Mouse (Mus musculus) intestine, embryonic 15.5 days (tissue): ENCODE data around the gene Cldn4. TPM values are rescaled to one million over a fixed set of nuclear protein-coding genes. Genes with fewer than 3 reads are reported as not detected.

ENCODE experiments used
- ATAC-seq: fragments of 200-750 bp; cut with Nextera tagmentation; 2 replicates; pipeline ENCODE4 v1.8.0; 2017; ENCODE audit warnings: moderate TSS enrichment, moderate library complexity
- H3K27ac ChIP-seq: fragments of 300-500 bp; sonication (generic); 2 replicates; pipeline ENCODE4 v1.5.1; 2015; ENCODE audit warnings: mild to moderate bottlenecking, inconsistent platforms
- H3K27me3 ChIP-seq: fragments of 300-500 bp; sonication (generic); replicated peaks from 2 replicates; pipeline ENCODE4 v1.6.1; 2015; ENCODE audit warnings: inconsistent platforms
- H3K36me3 ChIP-seq: fragments of 300-500 bp; sonication (generic); 2 replicates; pipeline ENCODE4 v1.6.1; 2015; ENCODE audit warnings: inconsistent platforms
- H3K4me1 ChIP-seq: fragments of 300-500 bp; sonication (generic); replicated peaks from 2 replicates; pipeline ENCODE4 v1.6.1; 2015; ENCODE audit warnings: inconsistent platforms
- H3K4me2 ChIP-seq: fragments of 300-500 bp; sonication (generic); replicated peaks from 2 replicates; pipeline ENCODE4 v1.6.1; 2015; ENCODE audit warnings: mild to moderate bottlenecking, inconsistent platforms
- H3K4me3 ChIP-seq: fragments of 300-500 bp; sonication (generic); replicated peaks from 2 replicates; pipeline ENCODE4 v1.5.1; 2015; ENCODE audit warnings: inconsistent platforms
- H3K9ac ChIP-seq: fragments of 300-500 bp; sonication (generic); 2 replicates; pipeline ENCODE4 v1.6.1; 2015; ENCODE audit warnings: inconsistent platforms
- H3K9me3 ChIP-seq: fragments of 300-500 bp; sonication (generic); 2 replicates; pipeline ENCODE4 v1.6.1; 2016; ENCODE audit warnings: inconsistent platforms
- WGBS: fragments of 180-500 bp; shearing (Covaris S2); methylation state at CpG from one replicate; pipeline ENCODE4 v1.1.7; 2015; 5-methylcytosine and 5-hydroxymethylcytosine counted together
- polyA plus RNA-seq: library from polyadenylated mRNA; unstranded; fragments of >200 nt; fragmentation: Nextera tagmentation; extraction: Ambion mirVana; gene quantifications from 2 replicates; pipeline ENCODE4 v1.2.1, GENCODE M21; 2015

Gene Cldn4
- polyA plus RNA-seq, 1 experiment from 2014 or later, result 45.6 TPM

DNA sequence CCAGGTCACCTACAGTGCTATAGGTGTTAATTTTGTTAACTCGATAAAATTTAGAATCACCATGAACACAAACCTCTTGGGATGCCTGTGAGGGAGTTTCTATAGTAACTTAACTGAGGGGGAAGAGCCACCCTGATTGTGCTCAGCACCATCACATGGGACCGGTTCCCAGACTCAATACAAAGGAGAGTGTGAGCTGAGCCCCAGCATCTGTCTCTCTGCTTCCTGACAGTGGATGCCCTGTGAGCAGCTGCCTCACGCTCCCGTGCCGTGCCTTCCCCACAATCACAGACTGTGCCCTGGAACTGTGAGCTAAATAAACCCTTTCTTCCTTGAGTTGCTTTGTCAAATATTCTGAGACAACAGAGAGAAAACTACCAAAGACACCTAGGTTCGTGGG is 23.6 kb downstream of the Cldn4 start:
- Histone ChIP-seq H3K36me3 (no peaks in the 10 kb centered on the region), H3K4me1 (no peaks in the 10 kb centered on the region), H3K27me3 (no peaks in the 10 kb centered on the region), H3K4me3 (no peak overlapping the region), H3K4me2 (no peak overlapping the region), H3K9me3 (no peaks in the 10 kb centered on the region), H3K9ac (no peak overlapping the region), H3K27ac (no peak overlapping the region)
- 68% methylated on average over 6 of the region's 6 CpGs for WGBS
- ATAC-seq, result no peak

- Histone ChIP-seq H3K9me3 (no peaks in the 10 kb centered on the region), H3K27me3 (no peaks in the 10 kb centered on the region), H3K27ac (no peak overlapping the region), H3K4me3 (no peak overlapping the region), H3K9ac (no peak overlapping the region), H3K36me3 (no peaks in the 10 kb centered on the region), H3K4me1 (no peaks in the 10 kb centered on the region), H3K4me2 (no peak overlapping the region)
- ATAC-seq, result no peak
- 88% methylated on average over 8 of the region's 8 CpGs for WGBS
These were observed 25.6 kb downstream of the Cldn4 start for GRCm38 (mm10) chr5:134921106-134921505.

GRCm38 (mm10) chr5:134920106-134920687 is 26.5 kb downstream of the Cldn4 start:
- 0 out of 2 replicates have a peak, but pooled peaks have one; percentile 15 for ATAC-seq
- WGBS, result 72% methylated on average over 6 of the region's 6 CpGs

DNA sequence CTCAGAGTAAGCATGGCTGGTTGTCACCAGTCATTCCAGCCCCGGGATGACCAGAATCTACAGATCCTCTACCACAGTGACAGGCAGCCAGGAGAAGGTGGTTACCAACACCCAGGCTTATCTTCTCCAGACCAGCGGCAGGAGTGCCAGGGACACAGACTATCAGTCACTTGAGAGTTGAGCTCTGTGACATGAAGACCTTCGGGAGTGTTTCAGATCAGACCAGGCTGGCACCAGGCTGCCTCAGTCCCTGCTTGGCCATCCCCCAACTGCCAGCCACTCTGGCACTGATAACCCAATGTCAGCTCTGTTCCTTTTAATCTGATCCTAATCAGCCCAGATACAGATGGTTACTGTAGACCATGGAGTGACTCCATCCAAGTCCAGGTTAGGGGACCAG is 27.6 kb downstream of the Cldn4 start:
- Histone ChIP-seq H3K4me1 (no peaks in the 10 kb centered on the region), H3K9me3 (no peaks in the 10 kb centered on the region), H3K9ac (no peak overlapping the region), H3K4me3 (no peak overlapping the region), H3K27ac (no peak overlapping the region), H3K4me2 (no peak overlapping the region), H3K36me3 (no peaks in the 10 kb centered on the region), H3K27me3 (no peaks in the 10 kb centered on the region)
- WGBS, result 87% methylated on average over 3 of the region's 3 CpGs
- peak; percentile 66; the same call in 1 of the 2 replicates for ATAC-seq

More at GRCm38 (mm10) chr5:134920106-134920687, 26.5 kb downstream of the Cldn4 start:
- Histone ChIP-seq H3K36me3 (no peaks in the 10 kb centered on the region), H3K27ac (no peak overlapping the region), H3K27me3 (no peaks in the 10 kb centered on the region), H3K4me2 (no peak overlapping the region), H3K9ac (no peak overlapping the region), H3K4me3 (no peak overlapping the region), H3K4me1 (no peaks in the 10 kb centered on the region), H3K9me3 (no peaks in the 10 kb centered on the region)

- Histone ChIP-seq H3K27ac (no peak overlapping the region), H3K4me1 (no peaks in the 10 kb centered on the region), H3K4me2 (no peak overlapping the region), H3K9me3 (no peaks in the 10 kb centered on the region), H3K27me3 (no peaks in the 10 kb centered on the region), H3K4me3 (no peak overlapping the region), H3K36me3 (no peaks in the 10 kb centered on the region), H3K9ac (no peak overlapping the region)
- ATAC-seq, result peak; percentile 30; the same call in 1 of the 2 replicates
- WGBS, result 46% methylated on average over 16 of the region's 16 CpGs
These were observed 28.5 kb downstream of the Cldn4 start for GRCm38 (mm10) chr5:134918071-134918832.

- Histone ChIP-seq H3K36me3 (no peaks in the 10 kb centered on the region), H3K27me3 (no peaks in the 10 kb centered on the region), H3K9ac (no peak within 1 kb of the TSS), H3K27ac (no peak within 1 kb of the TSS), H3K4me2 (no peak within 1 kb of the TSS), H3K4me3 (no peak within 1 kb of the TSS), H3K9me3 (no peaks in the 10 kb centered on the region), H3K4me1 (no peaks in the 10 kb centered on the region)
- WGBS, result 75% methylated on average over 8 of the region's 8 CpGs
- ATAC-seq, result peak; percentile 50; the same call in 1 of the 2 replicates
These were observed 31.4 kb downstream of the Cldn4 start, which contains the start of gene Cldn13 for GRCm38 (mm10) chr5:134915311-134915710. Gene Cldn13, minus strand, starts transcription at chr5:134915526.

GRCm38 (mm10) chr5:134914510-134914909 is 32.2 kb downstream of the Cldn4 start:
- Histone ChIP-seq H3K27ac (no peak overlapping the region), H3K36me3 (no peaks in the 10 kb centered on the region), H3K4me3 (no peak overlapping the region), H3K9ac (no peak overlapping the region), H3K27me3 (no peaks in the 10 kb centered on the region), H3K4me1 (no peaks in the 10 kb centered on the region), H3K4me2 (no peak overlapping the region), H3K9me3 (no peaks in the 10 kb centered on the region)
- WGBS, result 71% methylated on average over 8 of the region's 8 CpGs
- no peak for ATAC-seq

- Histone ChIP-seq H3K4me2 (no peak overlapping the region), H3K9ac (no peak overlapping the region), H3K27me3 (no peaks in the 10 kb centered on the region), H3K27ac (no peak overlapping the region), H3K4me3 (no peak overlapping the region), H3K4me1 (no peaks in the 10 kb centered on the region), H3K36me3 (no peaks in the 10 kb centered on the region), H3K9me3 (no peaks in the 10 kb centered on the region)
- 67% methylated on average over 4 of the region's 4 CpGs for WGBS
- peak; percentile 68; the same call in 1 of the 2 replicates for ATAC-seq
These were observed 33.0 kb downstream of the Cldn4 start for GRCm38 (mm10) chr5:134913753-134914152.

GRCm38 (mm10) chr5:134913352-134913751 is 33.4 kb downstream of the Cldn4 start:
- no peaks in the 10 kb centered on the region for H3K27me3 ChIP-seq
- H3K4me2 ChIP-seq, result no peak overlapping the region
- WGBS, result 73% methylated on average over 3 of the region's 3 CpGs
- H3K4me1 ChIP-seq, result no peaks in the 10 kb centered on the region
- H3K4me3 ChIP-seq, result no peak overlapping the region
- no peak for ATAC-seq
- H3K9ac ChIP-seq, result no peak overlapping the region
- no peaks in the 10 kb centered on the region for H3K36me3 ChIP-seq
- no peak overlapping the region for H3K27ac ChIP-seq
- no peaks in the 10 kb centered on the region for H3K9me3 ChIP-seq

DNA sequence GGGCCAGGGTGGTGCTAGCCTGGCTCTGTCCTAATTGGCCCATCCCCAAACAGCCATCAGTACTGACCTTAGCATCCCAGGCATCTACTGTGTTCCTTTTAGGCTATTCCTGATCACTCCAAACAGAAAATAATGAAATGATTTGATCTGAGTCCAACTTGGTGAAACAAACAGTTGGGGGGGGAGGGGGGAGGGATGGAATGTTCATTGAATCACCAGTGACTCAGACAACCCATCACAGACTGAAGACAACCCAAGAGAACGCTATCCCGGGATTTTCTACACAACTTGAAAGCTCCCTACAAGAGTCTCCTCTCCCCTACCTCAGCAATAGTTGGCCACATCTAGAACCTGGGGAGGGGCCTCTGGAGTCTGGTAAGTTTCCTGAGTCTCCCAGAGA is 34.8 kb downstream of the Cldn4 start:
- Histone ChIP-seq H3K27ac (no peak overlapping the region), H3K27me3 (no peaks in the 10 kb centered on the region), H3K36me3 (no peaks in the 10 kb centered on the region), H3K4me3 (no peak overlapping the region), H3K4me2 (no peak overlapping the region), H3K9ac (no peak overlapping the region), H3K9me3 (no peaks in the 10 kb centered on the region), H3K4me1 (no peaks in the 10 kb centered on the region)
- 93% methylated on average over 2 of the region's 2 CpGs for WGBS
- ATAC-seq, result no peak

DNA sequence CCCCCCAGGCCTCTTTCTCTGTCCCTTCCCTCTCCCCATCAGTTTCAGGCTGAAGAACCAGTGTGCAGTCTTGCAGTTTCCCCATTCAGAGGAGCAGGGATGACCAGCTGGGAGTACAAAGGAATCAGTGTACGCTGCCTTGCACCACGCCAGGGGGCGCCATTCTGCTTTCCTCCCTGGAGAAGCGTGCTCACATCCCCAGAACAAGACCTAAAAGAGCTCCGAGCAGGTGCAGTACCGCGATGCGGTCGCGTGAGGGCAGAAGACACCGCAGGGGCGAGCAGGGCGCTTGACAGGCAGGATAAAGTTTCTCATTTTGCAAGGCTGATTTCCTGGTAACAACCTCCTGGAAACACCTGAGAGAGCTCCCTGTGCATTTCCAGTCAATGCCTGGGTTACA is 39.6 kb downstream of the Cldn4 start:
- H3K36me3 ChIP-seq, result no peaks in the 10 kb centered on the region
- H3K27ac ChIP-seq, result no peak overlapping the region
- no peaks in the 10 kb centered on the region for H3K4me1 ChIP-seq
- H3K9ac ChIP-seq, result no peak overlapping the region
- H3K27me3 ChIP-seq, result no peaks in the 10 kb centered on the region
- H3K4me3 ChIP-seq, result no peak overlapping the region
- ATAC-seq, result peak; percentile 90
- 0 out of 2 replicates have a peak overlapping the region, but pooled peaks have one; percentile 11 for H3K4me2 ChIP-seq
- no peaks in the 10 kb centered on the region for H3K9me3 ChIP-seq
- WGBS, result 0% methylated on average over 13 of the region's 13 CpGs

DNA sequence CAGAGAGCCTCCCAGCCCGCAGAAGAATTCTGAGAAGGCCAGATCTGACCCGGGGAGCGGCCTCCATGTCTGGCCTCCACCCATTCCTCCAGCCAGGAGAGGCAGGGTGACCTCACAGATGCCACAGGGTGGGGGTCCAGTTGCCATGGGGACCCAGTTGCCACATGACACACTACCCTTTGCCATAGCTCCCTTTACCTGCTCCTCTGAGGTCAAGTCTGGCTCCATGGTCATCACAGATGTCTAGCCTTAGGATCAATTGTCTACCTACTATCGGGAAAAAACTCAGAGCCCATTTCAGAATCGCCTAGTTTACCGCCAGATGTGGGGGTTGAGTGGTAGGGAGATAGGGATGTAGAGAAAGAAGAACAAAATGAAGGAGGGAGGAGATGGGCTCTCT is 40.1 kb downstream of the Cldn4 start, which contains the start of gene Tmem270:
Tmem270 (minus strand) TSS at position 101 of the 400 bp plus-strand sequence.
- Histone ChIP-seq H3K9me3 (no peaks in the 10 kb centered on the region), H3K4me2 (0 out of 2 replicates have a peak within 1 kb of the TSS, but pooled peaks have one; percentile 11), H3K4me3 (no peak within 1 kb of the TSS), H3K27ac (no peak within 1 kb of the TSS), H3K4me1 (no peaks in the 10 kb centered on the region), H3K27me3 (no peaks in the 10 kb centered on the region), H3K36me3 (no peaks in the 10 kb centered on the region), H3K9ac (no peak within 1 kb of the TSS)
- no peak; the same call in 1 of the 2 replicates for ATAC-seq
- 82% methylated on average over 6 of the region's 6 CpGs for WGBS
